Mouse (Mus musculus): ENCODE measurements around the gene Zcchc10. TPM values are rescaled to one million over a fixed set of nuclear protein-coding genes. Genes with fewer than 3 reads are reported as not detected.

The Zcchc10 gene
- 13.2 TPM for polyA plus RNA-seq (2014; fragmentation: Illumina TruSeq; extraction: RNeasy Lipid Tissue Mini Kit (QIAGEN cat#74804); ENCODE audit: insufficient read depth, low read depth, low replicate concordance)

DNA sequence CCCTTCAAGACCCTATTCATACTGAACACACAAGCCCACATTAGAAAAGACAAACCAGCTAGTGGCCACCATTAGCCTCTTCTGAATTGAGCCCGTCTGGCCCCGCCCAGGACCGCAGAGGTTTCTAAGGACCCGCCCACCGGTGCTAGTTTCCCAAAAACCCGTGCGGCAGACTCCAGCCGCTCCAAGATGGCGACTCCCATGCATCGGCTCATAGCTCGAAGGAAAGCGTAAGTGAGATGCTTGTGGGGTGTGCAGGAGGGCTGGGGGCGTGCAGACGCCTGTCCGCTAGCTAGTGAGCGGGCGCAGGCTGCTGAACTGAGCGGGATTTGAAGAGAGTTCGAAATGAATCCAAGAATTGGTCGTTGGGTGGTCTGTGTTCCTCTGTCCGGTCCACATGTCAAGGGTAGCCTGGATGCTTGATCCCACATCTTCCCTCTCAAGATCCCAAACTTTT is at the start of gene Zcchc10:
Gene Zcchc10, plus strand, starts transcription at position 168 of the 457 bp plus-strand sequence.

DNA sequence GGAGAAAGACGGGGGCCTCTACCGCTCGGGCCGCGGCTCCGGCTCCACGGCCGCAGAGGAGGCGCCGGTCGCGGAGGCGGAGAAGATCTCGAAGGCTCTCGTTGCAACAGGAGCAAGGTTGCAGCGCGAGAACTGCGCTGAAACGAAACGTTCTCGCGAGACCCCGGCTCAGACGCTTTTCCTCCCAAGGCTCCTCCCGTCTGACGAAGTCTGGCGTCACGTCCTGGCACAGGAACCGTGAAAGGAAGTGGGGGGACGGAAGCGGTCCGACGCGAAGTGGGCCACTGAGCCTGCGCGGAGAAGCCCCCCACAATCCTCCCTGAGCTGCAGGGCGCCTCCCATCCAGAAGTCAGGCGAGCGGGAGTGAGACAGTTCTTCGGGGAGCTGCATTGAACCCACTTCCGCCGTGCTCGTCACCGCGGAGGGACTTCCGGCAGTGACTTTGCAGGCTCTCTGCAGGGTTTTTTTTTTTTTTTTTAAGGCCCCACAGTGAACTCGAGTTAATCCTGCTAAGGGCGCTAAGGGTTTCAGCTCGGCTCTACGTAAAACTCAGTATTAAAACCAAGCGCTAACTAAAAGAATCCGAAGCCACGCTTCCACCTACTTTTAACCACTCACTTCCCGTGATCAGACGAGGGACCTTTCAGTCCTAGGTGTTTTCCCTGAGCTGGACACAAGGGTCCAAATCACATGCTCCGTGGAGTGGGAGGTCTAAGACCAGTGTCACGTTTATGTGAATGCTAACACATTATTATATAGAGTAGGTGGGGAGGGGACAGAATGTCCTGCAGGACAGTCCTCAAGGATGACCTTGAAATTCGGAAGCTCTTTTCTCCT is 23.9 kb upstream of the Zcchc10 start, which contains the start of gene Hspa4:
Gene Hspa4, minus strand, starts transcription at position 128 of the 837 bp plus-strand sequence.

DNA sequence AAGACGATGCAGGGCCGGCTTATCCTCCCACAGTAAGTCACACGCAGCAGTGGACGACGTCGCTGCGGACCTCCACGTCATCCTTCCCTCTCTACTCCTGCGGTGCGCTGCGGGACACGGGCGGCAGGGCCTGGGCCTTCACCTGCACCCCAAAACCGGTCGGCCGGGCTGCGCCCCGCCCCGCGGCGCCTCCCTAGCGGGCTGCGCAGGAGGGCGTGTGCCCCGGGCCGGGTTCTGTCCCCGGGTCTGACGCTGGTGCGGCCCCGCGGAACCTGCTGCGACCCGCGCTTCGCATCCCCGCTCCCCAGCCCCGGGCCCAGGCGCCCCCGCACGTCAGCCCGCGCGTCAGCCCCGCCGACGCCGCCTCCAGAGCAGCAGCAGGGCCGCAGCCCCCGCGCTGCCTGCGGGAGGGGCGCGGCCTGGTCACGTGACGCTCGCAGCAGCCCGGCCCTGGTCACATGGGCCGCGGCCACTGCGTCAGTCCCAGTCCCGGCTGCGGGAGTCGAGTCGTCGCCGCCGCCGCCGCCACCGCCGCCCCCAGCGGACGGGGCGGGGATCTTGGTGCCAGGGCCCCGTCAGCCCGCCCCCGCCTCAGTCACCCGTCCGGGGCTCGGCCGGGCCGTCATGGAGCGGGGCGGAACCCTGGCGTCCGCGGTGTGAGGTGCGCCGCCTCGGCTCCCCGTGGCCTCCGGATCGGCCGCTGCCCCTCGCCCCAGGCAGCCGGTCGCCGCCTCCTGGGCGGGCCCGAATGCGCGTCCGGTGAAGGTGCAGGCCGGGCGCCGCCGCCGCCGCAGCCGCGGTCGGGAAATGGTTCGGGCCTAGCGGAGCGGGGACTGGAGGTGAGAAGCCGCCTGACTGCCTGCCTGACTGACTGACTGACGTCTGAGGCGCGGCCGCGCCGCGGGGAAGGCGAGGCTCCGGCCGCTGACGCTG is 26.1 kb downstream of the Zcchc10 start, which contains the start of gene Aff4:
Gene Aff4, plus strand, starts transcription at position 543 of the 933 bp plus-strand sequence.

Other genes starting within 250 kb of the Zcchc10 start
- gene Hspa4, start 24.2 kb upstream of the Zcchc10 start, polyA plus RNA-seq (2014; fragmentation: Illumina TruSeq; extraction: RNeasy Lipid Tissue Mini Kit (QIAGEN cat#74804); ENCODE audit: insufficient read depth, low read depth, low replicate concordance), result 51.9 TPM
- gene Aff4, start 26.2 kb downstream of the Zcchc10 start, polyA plus RNA-seq (2014; fragmentation: Illumina TruSeq; extraction: RNeasy Lipid Tissue Mini Kit (QIAGEN cat#74804); ENCODE audit: insufficient read depth, low read depth, low replicate concordance), result 12.3 TPM
- not detected for gene Leap2, start 98.5 kb downstream of the Zcchc10 start, polyA plus RNA-seq (2014; fragmentation: Illumina TruSeq; extraction: RNeasy Lipid Tissue Mini Kit (QIAGEN cat#74804); ENCODE audit: insufficient read depth, low read depth, low replicate concordance)
- 315 TPM for gene Uqcrq, start 106.2 kb downstream of the Zcchc10 start, polyA plus RNA-seq (2014; fragmentation: Illumina TruSeq; extraction: RNeasy Lipid Tissue Mini Kit (QIAGEN cat#74804); ENCODE audit: insufficient read depth, low read depth, low replicate concordance)
- gene Gdf9, start 106.3 kb downstream of the Zcchc10 start, polyA plus RNA-seq (2014; fragmentation: Illumina TruSeq; extraction: RNeasy Lipid Tissue Mini Kit (QIAGEN cat#74804); ENCODE audit: insufficient read depth, low read depth, low replicate concordance), result 1.0 TPM
- gene Gm10447, start 132.4 kb downstream of the Zcchc10 start, polyA plus RNA-seq (2014; fragmentation: Illumina TruSeq; extraction: RNeasy Lipid Tissue Mini Kit (QIAGEN cat#74804); ENCODE audit: insufficient read depth, low read depth, low replicate concordance), result not detected
- 0.87 TPM for gene Shroom1, start 132.5 kb downstream of the Zcchc10 start, polyA plus RNA-seq (2014; fragmentation: Illumina TruSeq; extraction: RNeasy Lipid Tissue Mini Kit (QIAGEN cat#74804); ENCODE audit: insufficient read depth, low read depth, low replicate concordance)
- gene Gm9837, start 145.8 kb downstream of the Zcchc10 start, polyA plus RNA-seq (2014; fragmentation: Illumina TruSeq; extraction: RNeasy Lipid Tissue Mini Kit (QIAGEN cat#74804); ENCODE audit: insufficient read depth, low read depth, low replicate concordance), result not detected
- gene Gm9945, start 155.5 kb downstream of the Zcchc10 start, polyA plus RNA-seq (2014; fragmentation: Illumina TruSeq; extraction: RNeasy Lipid Tissue Mini Kit (QIAGEN cat#74804); ENCODE audit: insufficient read depth, low read depth, low replicate concordance), result not detected
- gene Sowaha, start 155.6 kb downstream of the Zcchc10 start, polyA plus RNA-seq (2014; fragmentation: Illumina TruSeq; extraction: RNeasy Lipid Tissue Mini Kit (QIAGEN cat#74804); ENCODE audit: insufficient read depth, low read depth, low replicate concordance), result 0.29 TPM
- gene Sept8, start 194.6 kb downstream of the Zcchc10 start, polyA plus RNA-seq (2014; fragmentation: Illumina TruSeq; extraction: RNeasy Lipid Tissue Mini Kit (QIAGEN cat#74804); ENCODE audit: insufficient read depth, low read depth, low replicate concordance), result 21.4 TPM
- 6.5 TPM for gene Kif3a, start 242.7 kb downstream of the Zcchc10 start, polyA plus RNA-seq (2014; fragmentation: Illumina TruSeq; extraction: RNeasy Lipid Tissue Mini Kit (QIAGEN cat#74804); ENCODE audit: insufficient read depth, low read depth, low replicate concordance)

All from lung, adult 10 weeks (tissue).